20 mouse cellular contexts compared by ENCODE assay signal in genomic region chr9:114828377-114828776, GRCm38 (mm10). TPM values are rescaled to one million over a fixed set of nuclear protein-coding genes. Genes with fewer than 3 reads are reported as not detected.
DNase-seq lines count a peak whose midpoint lies in the region; ATAC-seq and TF ChIP-seq lines count a peak whose summit lies in the region.
"Had no signal": no experiment of that assay in that cellular context is flagged by ENCODE, and none has a peak within 500 bp of the region (broad histone marks: within the 10 kb centered on the region; RNA-seq: fewer than 3 reads in every experiment).

No protein-coding gene starts in this region.

- peak; percentile 55 for TF ChIP-seq CTCF in intestine, postnatal 0 days (IDR thresholded peaks at IDR 0.05; ENCODE audit: low read depth)
- TF ChIP-seq CTCF in lung, adult 2 months (IDR thresholded peaks at IDR 0.05; ENCODE audit: insufficient read depth, low read length) = 0 out of 2 replicates have a peak, but pooled peaks have one; percentile 26
- peak; percentile 18 for TF ChIP-seq CTCF in ES-Bruce4 (IDR thresholded peaks at IDR 0.05; ENCODE audit: low read depth, low read length)

- H3K9ac ChIP-seq in intestine, postnatal 0 days (ENCODE audit: low read depth, low read length) = no peak overlapping the region
- no peak overlapping the region for H3K9ac ChIP-seq in intestine, embryonic 15.5 days
- no peak overlapping the region for H3K9ac ChIP-seq in ES-Bruce4 (ENCODE audit: low read depth, poor library complexity, severe bottlenecking)
- H3K9ac ChIP-seq: embryonic facial prominence, embryonic 13.5 days; liver, embryonic 15.5 days had no signal

- H3K36me3 ChIP-seq in intestine, postnatal 0 days (ENCODE audit: control insufficient read depth, insufficient read depth) = no peaks in the 10 kb centered on the region; the same call in 1 of the 2 replicates
- no peaks in the 10 kb centered on the region for H3K36me3 ChIP-seq in intestine, embryonic 15.5 days
- H3K36me3 ChIP-seq in ES-Bruce4 (ENCODE audit: control insufficient read depth, insufficient read depth, low read length, poor library complexity, severe bottlenecking) = no peaks in the 10 kb centered on the region
- H3K36me3 ChIP-seq: embryonic facial prominence, embryonic 13.5 days; liver, embryonic 15.5 days had no signal

- 97% methylated on average over 6 of the region's 6 CpGs for WGBS in intestine, postnatal 0 days
- 97% methylated on average over 6 of the region's 6 CpGs for WGBS in intestine, embryonic 15.5 days
- 94% methylated on average over 6 of the region's 6 CpGs for WGBS in lung, adult 2 months

- H3K27me3 ChIP-seq in intestine, postnatal 0 days (replicated peaks; ENCODE audit: control insufficient read depth, insufficient read depth, low read length) = no peaks in the 10 kb centered on the region
- no peaks in the 10 kb centered on the region for H3K27me3 ChIP-seq in intestine, embryonic 15.5 days (replicated peaks)
- no peaks in the 10 kb centered on the region for H3K27me3 ChIP-seq in ES-Bruce4 (ENCODE audit: control insufficient read depth, insufficient read depth, low read length, poor library complexity, severe bottlenecking)
- H3K27me3 ChIP-seq: embryonic facial prominence, embryonic 13.5 days; liver, embryonic 15.5 days had no signal

- no peak overlapping the region for H3K4me3 ChIP-seq in intestine, postnatal 0 days (ENCODE audit: low read depth, low read length)
- H3K4me3 ChIP-seq in intestine, embryonic 15.5 days (replicated peaks) = no peak overlapping the region
- H3K4me3 ChIP-seq in lung, adult 2 months (replicated peaks; ENCODE audit: extremely low read depth, low read depth, low read length) = no peak overlapping the region
- H3K4me3 ChIP-seq in ES-Bruce4 (ENCODE audit: low read depth, low read length) = no peak overlapping the region
- no peak overlapping the region for H3K4me3 ChIP-seq in brown adipose tissue, adult 24 weeks (ENCODE audit: insufficient read depth, low read depth, low read length)
- H3K4me3 ChIP-seq: embryonic facial prominence, embryonic 13.5 days; erythroblast, embryonic 14.5 days; layer of hippocampus, adult 2 months; liver, embryonic 15.5 days had no signal

- H3K4me1 ChIP-seq in intestine, postnatal 0 days (replicated peaks; ENCODE audit: control insufficient read depth, insufficient read depth, low read length) = no peaks in the 10 kb centered on the region
- H3K4me1 ChIP-seq in intestine, embryonic 15.5 days (replicated peaks) = 0 out of 2 replicates have a peak, but pooled peaks cover 5% of the 10 kb centered on the region
- peaks cover 17% of the 10 kb centered on the region for H3K4me1 ChIP-seq in lung, adult 2 months (ENCODE audit: control insufficient read depth, insufficient read depth, low read length)
- no peaks in the 10 kb centered on the region for H3K4me1 ChIP-seq in ES-Bruce4 (ENCODE audit: control insufficient read depth, insufficient read depth, low read length)
- H3K4me1 ChIP-seq in brown adipose tissue, adult 24 weeks (ENCODE audit: control insufficient read depth, insufficient read depth, insufficient read length, low read length) = peaks cover 13% of the 10 kb centered on the region

- H3K27ac ChIP-seq in intestine, postnatal 0 days (ENCODE audit: low read depth, low read length) = no peak overlapping the region
- no peak overlapping the region for H3K27ac ChIP-seq in intestine, embryonic 15.5 days
- no peak overlapping the region for H3K27ac ChIP-seq in ES-Bruce4 (ENCODE audit: insufficient read depth, low read length)
- peak overlapping the region; percentile 76 for H3K27ac ChIP-seq in brown adipose tissue, adult 24 weeks (replicated peaks; ENCODE audit: low read depth, low read length)
- H3K27ac ChIP-seq: embryonic facial prominence, embryonic 13.5 days; layer of hippocampus, adult 2 months; liver, embryonic 15.5 days had no signal

- no peak for TF ChIP-seq EP300 in ES-Bruce4 (IDR thresholded peaks at IDR 0.05; ENCODE audit: insufficient read depth, low read depth, low read length)

- H3K9me3 ChIP-seq in intestine, postnatal 0 days (ENCODE audit: control insufficient read depth) = no peaks in the 10 kb centered on the region
- H3K9me3 ChIP-seq in intestine, embryonic 15.5 days = no peaks in the 10 kb centered on the region
- H3K9me3 ChIP-seq in ES-Bruce4 (replicated peaks; ENCODE audit: control insufficient read depth, insufficient read depth, low read length, poor library complexity, severe bottlenecking) = no peaks in the 10 kb centered on the region
- H3K9me3 ChIP-seq: embryonic facial prominence, embryonic 13.5 days; liver, embryonic 15.5 days had no signal

- no peak for DNase-seq in lung, adult 2 months
- no peak for DNase-seq in lung, postnatal 36 days
- DNase-seq: cerebellum, adult 2 months; cerebellum, postnatal 36 days; embryo, embryonic 11 days; kidney, postnatal 14 days; thymus, postnatal 25 days had no signal

- no peak overlapping the region for H3K4me2 ChIP-seq in intestine, postnatal 0 days (replicated peaks; ENCODE audit: low read depth)
- H3K4me2 ChIP-seq in intestine, embryonic 15.5 days (replicated peaks) = no peak overlapping the region
- H3K4me2 ChIP-seq: embryonic facial prominence, embryonic 13.5 days; heart, embryonic 11.5 days; liver, embryonic 15.5 days had no signal

- no peak for TF ChIP-seq POLR2A in lung, adult 2 months (IDR thresholded peaks at IDR 0.05; ENCODE audit: borderline replicate concordance, extremely low read depth, low read depth, low read length)
- TF ChIP-seq POLR2A in ES-Bruce4 (IDR thresholded peaks at IDR 0.05; ENCODE audit: insufficient read depth, low read length) = no peak

- ATAC-seq in intestine, postnatal 0 days = no peak
- ATAC-seq in intestine, embryonic 15.5 days = no peak
- ATAC-seq in erythroid progenitor cell, adult 5-6 weeks (replicated peaks; ENCODE audit: low FRiP score, poor library complexity, severe bottlenecking) = no peak
- ATAC-seq: forebrain, embryonic 14.5 days; hindbrain, embryonic 16.5 days; midbrain, embryonic 16.5 days had no signal

RNA-seq across cellular contexts. Expression of gene Cmtm8, which starts 15.6 kb away (rescaled TPM):
- 91.5 and 104 TPM in 2 replicates for polyA plus RNA-seq in intestine, postnatal 0 days (2015; fragmentation: Nextera tagmentation; extraction: Ambion mirVana)
- 56.6 and 63.0 TPM in 2 replicates for polyA plus RNA-seq in intestine, embryonic 15.5 days (2015; fragmentation: Nextera tagmentation; extraction: Ambion mirVana)
- polyA plus RNA-seq in lung, adult 2 months (2012; rRNA removed) = 151 and 179 TPM in 2 replicates
- polyA plus RNA-seq in ES-Bruce4 (2011; ENCODE audit: insufficient read depth, insufficient read length, low read depth, missing spikeins) = 7.8 and 8.2 TPM in 2 replicates
- polyA plus RNA-seq in brown adipose tissue, adult 24 weeks (2012; ENCODE audit: insufficient read depth, insufficient read length, missing spikeins) = 3.6 and 5.0 TPM in 2 replicates
- total RNA-seq in erythroid progenitor cell, adult 5-6 weeks (2015; ENCODE audit: low replicate concordance) = 5.4 TPM in 1 of 2 replicates, not detected in the other
- not detected in 2 replicates for total RNA-seq in erythroid progenitor cell, adult 5-6 weeks (2017; ENCODE audit: low replicate concordance)

RNA-seq across cellular contexts. Expression of gene Cmtm7, which starts 46.7 kb away (rescaled TPM):
- 34.8 and 35.7 TPM in 2 replicates for polyA plus RNA-seq in intestine, postnatal 0 days (2015; fragmentation: Nextera tagmentation; extraction: Ambion mirVana)
- polyA plus RNA-seq in intestine, embryonic 15.5 days (2015; fragmentation: Nextera tagmentation; extraction: Ambion mirVana) = 89.8 and 100 TPM in 2 replicates
- polyA plus RNA-seq in lung, adult 2 months (2012; rRNA removed) = 86.0 and 88.9 TPM in 2 replicates
- polyA plus RNA-seq in ES-Bruce4 (2011; ENCODE audit: insufficient read depth, insufficient read length, low read depth, missing spikeins) = 60.6 and 63.7 TPM in 2 replicates
- polyA plus RNA-seq in brown adipose tissue, adult 24 weeks (2012; ENCODE audit: insufficient read depth, insufficient read length, missing spikeins) = 1.9 and 7.8 TPM in 2 replicates
- 64.1 and 71.7 TPM in 2 replicates for total RNA-seq in erythroid progenitor cell, adult 5-6 weeks (2015; ENCODE audit: low replicate concordance)
- total RNA-seq in erythroid progenitor cell, adult 5-6 weeks (2017; ENCODE audit: low replicate concordance) = 46.0 and 46.4 TPM in 2 replicates
